Mouse (Mus musculus) brain, embryonic 14.5 days (tissue): ENCODE measurements around the gene 4933425L06Rik.

ENCODE experiments used
- CTCF ChIP-seq: fragments of 200-500 bp; IDR thresholded peaks from 2 replicates; pipeline ENCODE4 v1.5.1; 2012; ENCODE audit warnings: inconsistent platforms, mild to moderate bottlenecking, moderate library complexity, borderline replicate concordance; ENCODE audit not compliant: insufficient read depth, insufficient read length; ENCODE audit errors: extremely low read depth
- POLR2A ChIP-seq: fragments of 200-500 bp; IDR thresholded peaks from 2 replicates; pipeline ENCODE4 v1.6.1; 2012; ENCODE audit warnings: mild to moderate bottlenecking, inconsistent platforms, borderline replicate concordance; ENCODE audit not compliant: poor library complexity, insufficient read depth, insufficient read length, severe bottlenecking; ENCODE audit errors: extremely low read depth

DNA sequence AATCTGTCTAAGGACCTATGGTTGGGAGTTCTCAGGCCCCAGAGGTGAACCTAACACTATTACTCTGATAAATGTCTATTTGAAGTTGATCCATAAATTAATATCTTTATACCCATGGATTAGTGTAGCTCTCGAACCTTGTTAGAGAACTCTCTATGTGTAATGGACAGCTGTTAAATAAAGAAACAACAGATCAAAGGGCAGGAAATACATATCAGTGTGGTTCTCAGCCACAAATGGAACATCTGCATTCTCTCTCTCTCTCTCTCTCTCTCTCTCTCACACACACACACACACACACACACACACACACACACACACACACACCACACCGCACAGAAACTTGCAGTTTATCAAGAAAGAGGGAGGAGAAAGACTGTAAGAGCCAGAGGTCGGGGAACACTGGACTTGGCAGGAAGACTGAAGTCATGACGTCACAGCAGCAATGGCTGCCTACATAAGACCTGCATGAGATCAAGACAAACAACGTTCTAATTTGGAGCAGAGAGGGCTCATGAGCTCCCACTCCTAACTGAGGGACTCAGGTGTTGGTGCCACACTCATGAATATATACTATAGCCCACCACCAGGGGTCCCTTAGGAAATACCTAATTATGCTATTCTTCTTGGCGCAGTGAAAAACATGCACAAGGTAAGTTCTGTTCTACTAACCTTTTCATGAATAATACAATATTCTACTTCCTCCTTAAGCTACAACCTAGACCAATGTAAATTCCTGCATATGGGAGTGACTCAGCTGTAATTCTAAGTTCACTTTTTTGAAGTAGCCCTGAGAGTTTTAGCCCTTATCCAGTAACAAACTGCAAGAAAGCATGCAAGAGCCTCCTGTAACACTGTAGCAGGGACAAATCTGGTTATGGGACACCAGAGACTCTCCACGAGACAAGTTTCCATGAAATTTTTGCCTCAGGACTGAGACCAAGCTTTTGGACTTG is 14.8 kb upstream of the 4933425L06Rik start:
- TF ChIP-seq CTCF (peak; percentile 13; the same call in 1 of the 2 replicates), POLR2A (no peak)
